Mouse (Mus musculus) small intestine, adult 10 weeks (tissue): ENCODE data around the gene Vmn2r76. TPM values are rescaled to one million over a fixed set of nuclear protein-coding genes. Genes with fewer than 3 reads are reported as not detected.

Experiments used
- polyA plus RNA-seq: library from polyadenylated mRNA; stranded (reverse); fragments of 350-450 nt; fragmentation: Illumina TruSeq; extraction: RNeasy Lipid Tissue Mini Kit (QIAGEN cat#74804); gene quantifications from one replicate; pipeline ENCODE4 v1.2.3, GENCODE M21; 2014; ENCODE audit warnings: low replicate concordance

The Vmn2r76 gene
- not detected for polyA plus RNA-seq

GRCm38 (mm10) chr7:86246208-86246607 is at the start of gene Vmn2r76:
TSS of gene Vmn2r76 (minus strand) at chr7:86246308.

GRCm38 (mm10) chr7:86277072-86277471 is 31.0 kb upstream of the Vmn2r76 start, which contains the start of gene Olfr310:
TSS of gene Olfr310 (minus strand) at chr7:86277172.

GRCm38 (mm10) chr7:86171678-86172077 is 74.4 kb downstream of the Vmn2r76 start, which contains the start of gene Vmn2r75:
TSS of gene Vmn2r75 (minus strand) at chr7:86171778.

Other genes with a start within 250 kb of the Vmn2r76 start
- gene Vmn2r75, start 74.5 kb downstream of the Vmn2r76 start, polyA plus RNA-seq, result not detected
- gene Olfr310, start 30.9 kb upstream of the Vmn2r76 start, polyA plus RNA-seq, result not detected
- not detected for gene Olfr309, start 67.4 kb upstream of the Vmn2r76 start, polyA plus RNA-seq
- gene Olfr308, start 79.3 kb upstream of the Vmn2r76 start, polyA plus RNA-seq, result not detected
- not detected for gene Olfr307, start 91.3 kb upstream of the Vmn2r76 start, polyA plus RNA-seq
- not detected for gene Olfr305, start 120.6 kb upstream of the Vmn2r76 start, polyA plus RNA-seq
- not detected for gene Olfr304, start 140.3 kb upstream of the Vmn2r76 start, polyA plus RNA-seq
- not detected for gene Olfr303, start 151.5 kb upstream of the Vmn2r76 start, polyA plus RNA-seq
- not detected for gene Olfr301, start 157.5 kb upstream of the Vmn2r76 start, polyA plus RNA-seq
- gene Olfr299, start 213.6 kb upstream of the Vmn2r76 start, polyA plus RNA-seq, result not detected
- gene Olfr298, start 246.2 kb upstream of the Vmn2r76 start, polyA plus RNA-seq, result not detected